Mouse (Mus musculus): ENCODE measurements around the gene Gps1. TPM values are rescaled to one million over a fixed set of nuclear protein-coding genes. Genes with fewer than 3 reads are reported as not detected.

Gene Gps1
- total and polyA plus RNA-seq, 3 experiments: 173 to 266 (median 219) TPM

DNA sequence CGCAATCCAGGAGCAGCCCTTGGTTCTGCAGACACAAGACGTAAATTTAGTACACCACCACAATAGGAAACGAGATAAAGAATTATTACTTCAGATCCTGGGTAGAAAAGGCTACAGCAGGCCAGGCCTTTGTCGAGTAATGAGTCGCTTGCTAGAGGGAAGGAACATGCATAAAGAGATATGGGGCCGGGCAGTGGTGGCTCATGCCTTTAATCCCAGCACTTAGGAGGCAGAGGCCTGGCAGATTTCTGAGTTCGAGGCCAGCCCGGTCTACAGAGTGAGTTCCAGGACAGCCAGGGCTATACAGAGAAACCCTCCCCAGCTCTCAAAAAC is 12.5 kb downstream of the Gps1 start:
- DNase-seq (ENCODE audit: low read depth, low spot score): no peak
- Histone ChIP-seq H3K4me3 (ENCODE audit: control insufficient read depth in 1 of 2, insufficient read depth in 1 of 2, low read depth in 2 of 2, low read length in 2 of 2) (peak overlapping the region; percentile 38 to 87), H3K9me3 (replicated peaks; ENCODE audit: insufficient read depth, low read length) (no peaks in the 10 kb centered on the region), H3K27me3 (ENCODE audit: control insufficient read depth in 1 of 2, insufficient read depth in 2 of 2, low read length in 2 of 2) (no peaks in the 10 kb centered on the region), H3K36me3 (ENCODE audit: control insufficient read depth in 1 of 2, insufficient read depth in 2 of 2, low read length in 2 of 2) (peaks cover 0 to 17% of the 10 kb centered on the region in 2 experiments; a peak in 3 of 4 replicates), H3K9ac (ENCODE audit: control insufficient read depth, low read depth, low read length, poor library complexity, severe bottlenecking) (peak overlapping the region; percentile 83), H3K4me1 (ENCODE audit: control insufficient read depth in 1 of 2, insufficient read depth in 2 of 2, low read length in 2 of 2) (peaks cover 8 to 19% of the 10 kb centered on the region in 2 experiments), H3K27ac (ENCODE audit: control insufficient read depth, low read depth, low read length) (peak overlapping the region; percentile 96), H3K79me2 (ENCODE audit: control insufficient read depth, insufficient read depth, low read length, poor library complexity) (peaks cover 20% of the 10 kb centered on the region)
- TF ChIP-seq NELFE (IDR thresholded peaks at IDR 0.05; ENCODE audit: low read depth, low read length) (no peak), ETS1 (IDR thresholded peaks at IDR 0.05; ENCODE audit: low read depth, low read length) (0 out of 2 replicates have a peak, but pooled peaks have one; percentile 35), TBP (IDR thresholded peaks at IDR 0.05; ENCODE audit: low read depth, low read length) (peak; percentile 99), MXI1 (IDR thresholded peaks at IDR 0.05; ENCODE audit: low read depth, low read length) (peak; percentile 64), MEF2A (IDR thresholded peaks at IDR 0.05; ENCODE audit: extremely low read depth, insufficient replicate concordance, low read depth, low read length, poor library complexity, severe bottlenecking) (peak; percentile 85; the same call in 1 of the 2 replicates), HCFC1 (IDR thresholded peaks at IDR 0.05; ENCODE audit: low read depth, low read length) (no peak), ZNF384 (IDR thresholded peaks at IDR 0.05; ENCODE audit: low read depth, low read length) (no peak), GABPA (IDR thresholded peaks at IDR 0.05; ENCODE audit: low read depth, low read length) (no peak), SMC3 (IDR thresholded peaks at IDR 0.05; ENCODE audit: low read depth, low read length) (peak; percentile 30), MYC (IDR thresholded peaks at IDR 0.05; ENCODE audit: low read depth, low read length) (0 out of 2 replicates have a peak, but pooled peaks have one; percentile 5)

DNA sequence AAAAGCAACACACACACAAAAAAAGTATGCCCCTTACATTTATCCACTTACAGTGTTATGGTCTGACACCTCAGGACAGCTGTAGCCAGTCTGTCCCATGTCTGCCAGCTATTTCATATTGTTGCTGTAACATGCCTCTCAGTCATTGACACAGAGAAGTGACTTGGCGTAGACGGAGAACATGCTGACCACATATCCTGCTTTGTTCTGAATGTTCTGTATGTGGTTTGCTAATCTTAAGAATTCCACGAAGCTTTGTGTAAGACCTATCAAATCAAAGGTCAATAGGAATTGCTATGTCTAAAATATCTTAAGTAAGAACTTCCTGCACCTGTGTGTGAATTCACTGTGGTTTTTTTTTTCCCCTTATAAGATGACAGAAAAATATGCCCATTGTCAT is 14.2 kb downstream of the Gps1 start:
- Histone ChIP-seq H3K27ac (ENCODE audit: control insufficient read depth, low read depth, low read length) (no peak overlapping the region), H3K4me1 (ENCODE audit: control insufficient read depth in 1 of 2, insufficient read depth in 2 of 2, low read length in 2 of 2) (peaks cover 8 to 19% of the 10 kb centered on the region in 2 experiments), H3K36me3 (ENCODE audit: control insufficient read depth in 1 of 2, insufficient read depth in 2 of 2, low read length in 2 of 2) (peaks cover 0 to 17% of the 10 kb centered on the region in 2 experiments; a peak in 3 of 4 replicates), H3K27me3 (ENCODE audit: control insufficient read depth in 1 of 2, insufficient read depth in 2 of 2, low read length in 2 of 2) (no peaks in the 10 kb centered on the region), H3K9me3 (replicated peaks; ENCODE audit: insufficient read depth, low read length) (no peaks in the 10 kb centered on the region), H3K4me3 (ENCODE audit: control insufficient read depth in 1 of 2, insufficient read depth in 1 of 2, low read depth in 2 of 2, low read length in 2 of 2) (no peak overlapping the region), H3K79me2 (ENCODE audit: control insufficient read depth, insufficient read depth, low read length, poor library complexity) (peaks cover 20% of the 10 kb centered on the region), H3K9ac (ENCODE audit: control insufficient read depth, low read depth, low read length, poor library complexity, severe bottlenecking) (no peak overlapping the region)
- DNase-seq (ENCODE audit: low read depth, low spot score): no peak
- no peak for TF ChIP-seq RCOR1 (IDR thresholded peaks at IDR 0.05; ENCODE audit: low read depth, low read length)
- TF ChIP-seq CTCF (IDR thresholded peaks at IDR 0.05 in 2 of 3, conservative IDR thresholded peaks at IDR 0.05 in 1 of 3; ENCODE audit: control insufficient read depth in 1 of 3, insufficient read depth in 1 of 3, low read depth in 2 of 3, low read length in 3 of 3, poor library complexity in 1 of 3, severe bottlenecking in 1 of 3): no peak
- TF ChIP-seq CHD2 (IDR thresholded peaks at IDR 0.05; ENCODE audit: low read length): no peak

DNA sequence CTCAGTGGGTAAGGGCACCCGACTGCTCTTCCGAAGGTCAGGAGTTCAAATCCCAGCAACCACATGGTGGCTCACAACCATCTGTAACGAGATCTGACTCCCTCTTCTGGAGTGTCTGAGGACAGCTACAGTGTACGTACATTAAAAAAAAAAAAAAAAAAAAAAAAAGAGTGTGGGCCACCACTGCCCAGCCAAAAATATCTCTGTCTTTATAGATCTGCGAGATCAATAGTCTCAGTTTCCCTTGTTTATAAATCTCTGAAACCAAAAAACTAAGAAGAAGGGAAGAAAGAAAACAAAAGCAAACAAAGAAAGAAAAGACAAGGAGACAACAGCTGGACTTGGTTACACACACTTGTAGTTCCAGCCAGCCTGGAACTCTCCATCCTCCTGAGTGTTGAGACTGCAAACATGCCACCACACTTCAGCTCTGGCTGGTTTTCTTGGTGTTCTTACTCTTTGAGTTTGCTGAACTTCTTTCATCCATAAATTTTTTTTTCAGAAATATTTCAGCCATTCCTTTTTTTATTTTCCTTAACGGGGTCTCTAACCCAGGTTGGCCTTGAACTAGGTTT is 15.3 kb downstream of the Gps1 start:
- peaks cover 0 to 17% of the 10 kb centered on the region in 2 experiments; a peak in 3 of 4 replicates for H3K36me3 ChIP-seq (ENCODE audit: control insufficient read depth in 1 of 2, insufficient read depth in 2 of 2, low read length in 2 of 2)
- H3K9me3 ChIP-seq (replicated peaks; ENCODE audit: insufficient read depth, low read length): no peaks in the 10 kb centered on the region
- peaks cover 8 to 19% of the 10 kb centered on the region in 2 experiments for H3K4me1 ChIP-seq (ENCODE audit: control insufficient read depth in 1 of 2, insufficient read depth in 2 of 2, low read length in 2 of 2)
- peak overlapping the region; percentile 34 to 41 for H3K4me3 ChIP-seq (ENCODE audit: control insufficient read depth in 1 of 2, insufficient read depth in 1 of 2, low read depth in 2 of 2, low read length in 2 of 2)
- H3K27me3 ChIP-seq (ENCODE audit: control insufficient read depth in 1 of 2, insufficient read depth in 2 of 2, low read length in 2 of 2): no peaks in the 10 kb centered on the region
- peak; percentile 60 for DNase-seq (ENCODE audit: low read depth, low spot score)
- peaks cover 18% of the 10 kb centered on the region for H3K79me2 ChIP-seq (ENCODE audit: control insufficient read depth, insufficient read depth, low read length, poor library complexity)
- no peak overlapping the region for H3K27ac ChIP-seq (ENCODE audit: control insufficient read depth, low read depth, low read length)
- TF ChIP-seq MEF2A (IDR thresholded peaks at IDR 0.05; ENCODE audit: extremely low read depth, insufficient replicate concordance, low read depth, low read length, poor library complexity, severe bottlenecking): no peak
- no peak for TF ChIP-seq EP300 (IDR thresholded peaks at IDR 0.05; ENCODE audit: low read depth in 1 of 2, low read length in 2 of 2)
- no peak for TF ChIP-seq USF1 (IDR thresholded peaks at IDR 0.05; ENCODE audit: low read depth, low read length)
- no peak for TF ChIP-seq RAD21 (IDR thresholded peaks at IDR 0.05; ENCODE audit: low read depth, low read length)
- no peak for TF ChIP-seq BHLHE40 (IDR thresholded peaks at IDR 0.05; ENCODE audit: borderline replicate concordance, low read depth, low read length)
- TF ChIP-seq ZC3H11A (IDR thresholded peaks at IDR 0.05; ENCODE audit: low read depth, low read length): no peak
- no peak for TF ChIP-seq ETS1 (IDR thresholded peaks at IDR 0.05; ENCODE audit: low read depth, low read length)
- TF ChIP-seq RCOR1 (IDR thresholded peaks at IDR 0.05; ENCODE audit: low read depth, low read length): no peak
- TF ChIP-seq ZNF384 (IDR thresholded peaks at IDR 0.05; ENCODE audit: low read depth, low read length): peak; percentile 94
- 0 out of 6 replicates have a peak, but pooled peaks of 1 of the 3 experiments have one; percentile 8 for TF ChIP-seq CTCF (IDR thresholded peaks at IDR 0.05 in 2 of 3, conservative IDR thresholded peaks at IDR 0.05 in 1 of 3; ENCODE audit: control insufficient read depth in 1 of 3, insufficient read depth in 1 of 3, low read depth in 2 of 3, low read length in 3 of 3, poor library complexity in 1 of 3, severe bottlenecking in 1 of 3)
- no peak for TF ChIP-seq SMC3 (IDR thresholded peaks at IDR 0.05; ENCODE audit: low read depth, low read length)
- no peak for TF ChIP-seq UBTF (IDR thresholded peaks at IDR 0.05; ENCODE audit: borderline replicate concordance, insufficient read depth, low read depth, low read length)
- no peak for TF ChIP-seq JUND (IDR thresholded peaks at IDR 0.05; ENCODE audit: low read depth, low read length)
- no peak for TF ChIP-seq CHD2 (IDR thresholded peaks at IDR 0.05; ENCODE audit: low read length)
- no peak for TF ChIP-seq GATA1 (IDR thresholded peaks at IDR 0.05; ENCODE audit: low read depth, low read length)
- no peak for TF ChIP-seq MXI1 (IDR thresholded peaks at IDR 0.05; ENCODE audit: low read depth, low read length)
- peak overlapping the region; percentile 47 for H3K9ac ChIP-seq (ENCODE audit: control insufficient read depth, low read depth, low read length, poor library complexity, severe bottlenecking)
